Mouse (Mus musculus) lung, adult 2 months (tissue): Measurements from ENCODE around the gene Eef1b2.

Source experiments
- CTCF ChIP-seq: fragments of 200-500 bp; IDR thresholded peaks from 2 replicates; pipeline ENCODE4 v1.5.1; 2011; ENCODE audit warnings: mild to moderate bottlenecking, low read length, control low read depth; ENCODE audit not compliant: insufficient read depth
- POLR2A ChIP-seq: fragments of 200-500 bp; IDR thresholded peaks from 2 replicates; pipeline ENCODE4 v1.6.1; 2011; ENCODE audit warnings: low read depth, mild to moderate bottlenecking, control low read depth, low read length, borderline replicate concordance; ENCODE audit errors: extremely low read depth

DNA sequence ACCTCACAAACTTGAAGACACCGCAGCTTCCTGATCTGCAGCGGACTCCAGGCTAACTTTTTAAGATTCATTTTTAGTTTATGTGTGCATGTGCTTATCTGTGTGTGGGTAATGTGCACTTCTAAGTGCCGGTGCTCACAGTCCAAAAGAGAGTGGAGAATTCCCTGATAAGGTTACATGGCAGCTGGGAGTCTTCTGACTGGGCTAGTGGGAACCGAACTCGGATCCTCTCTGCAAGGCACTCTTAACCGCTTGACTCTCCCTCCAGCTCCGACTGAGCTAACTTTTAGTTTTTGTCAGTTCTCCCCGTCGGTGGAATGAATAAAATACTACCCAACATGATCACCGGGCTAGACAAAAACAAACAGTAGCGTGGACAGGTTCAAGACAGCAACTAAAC is 772 bp upstream of the Eef1b2 start:
- TF ChIP-seq CTCF (no peak), POLR2A (no peak)
